Mouse (Mus musculus): ENCODE measurements around the gene Nrl.
A peak's percentile ranks its signal among the peaks of the same experiment; 100 is the strongest.

- TF ChIP-seq CTCF (IDR thresholded peaks at IDR 0.05; ENCODE audit: low read depth) (peak; percentile 72), EP300 (IDR thresholded peaks at IDR 0.05; ENCODE audit: low read depth) (no peak)
These were observed 3.2 kb upstream of the Nrl start for GRCm38 (mm10) chr14:55527940-55528339.

Measured in liver, postnatal 0 days (tissue).